Mouse (Mus musculus): ENCODE results near the gene Hist1h2ab. TPM values are rescaled to one million over a fixed set of nuclear protein-coding genes. Genes with fewer than 3 reads are reported as not detected.

Gene Hist1h2ab
- total RNA-seq, 2 experiments from 2014 or later = 28.1 to 3,405 TPM

- no peak for ATAC-seq (replicated peaks; ENCODE audit: poor library complexity)
Observed at GRCm38 (mm10) chr13:23737091-23737490, 13.8 kb upstream of the Hist1h2ab start.

- ATAC-seq (replicated peaks; ENCODE audit: poor library complexity) = no peak
Observed at GRCm38 (mm10) chr13:23738041-23738440, 12.9 kb upstream of the Hist1h2ab start.

GRCm38 (mm10) chr13:23738677-23739068 is 12.3 kb upstream of the Hist1h2ab start, which contains the start of gene Hist1h1c:
TSS of gene Hist1h1c (plus strand) at chr13:23738808.
- ATAC-seq (replicated peaks; ENCODE audit: poor library complexity) = peak; percentile 63

- ATAC-seq (replicated peaks; ENCODE audit: poor library complexity) = peak; percentile 62
Observed at GRCm38 (mm10) chr13:23739069-23739921, 11.6 kb upstream of the Hist1h2ab start.

GRCm38 (mm10) chr13:23739922-23740252 is 11.0 kb upstream of the Hist1h2ab start:
- ATAC-seq (replicated peaks; ENCODE audit: poor library complexity) = no peak

- no peak for ATAC-seq (replicated peaks; ENCODE audit: poor library complexity)
Observed at GRCm38 (mm10) chr13:23740256-23740840, 10.6 kb upstream of the Hist1h2ab start.

- no peak for ATAC-seq (replicated peaks; ENCODE audit: poor library complexity)
Observed at GRCm38 (mm10) chr13:23740910-23741309, 10.0 kb upstream of the Hist1h2ab start.

GRCm38 (mm10) chr13:23742007-23742406 is 8.9 kb upstream of the Hist1h2ab start:
- no peak for ATAC-seq (replicated peaks; ENCODE audit: poor library complexity)

GRCm38 (mm10) chr13:23743215-23743614 is 7.7 kb upstream of the Hist1h2ab start:
- ATAC-seq (replicated peaks; ENCODE audit: poor library complexity) = no peak

GRCm38 (mm10) chr13:23743963-23744362 is 7.0 kb upstream of the Hist1h2ab start:
- no peak for ATAC-seq (replicated peaks; ENCODE audit: poor library complexity)

GRCm38 (mm10) chr13:23744421-23745380 is 6.2 kb upstream of the Hist1h2ab start:
- no peak for ATAC-seq (replicated peaks; ENCODE audit: poor library complexity)

- peak; percentile 54 for ATAC-seq (replicated peaks; ENCODE audit: poor library complexity)
Observed at GRCm38 (mm10) chr13:23745381-23746161, 5.4 kb upstream of the Hist1h2ab start, which contains the start of gene Hist1h3c. TSS of gene Hist1h3c (minus strand) at chr13:23745602.

GRCm38 (mm10) chr13:23746201-23747080 is 4.5 kb upstream of the Hist1h2ab start, which contains the start of gene Hist1h2bb:
TSS of gene Hist1h2bb (plus strand) at chr13:23746734.
- ATAC-seq (replicated peaks; ENCODE audit: poor library complexity) = peak; percentile 66

GRCm38 (mm10) chr13:23747081-23747891 is 3.6 kb upstream of the Hist1h2ab start:
- 0 out of 2 replicates have a peak, but pooled peaks have one; percentile 1 for ATAC-seq (replicated peaks; ENCODE audit: poor library complexity)

- no peak for ATAC-seq (replicated peaks; ENCODE audit: poor library complexity)
Observed at GRCm38 (mm10) chr13:23747892-23748288, 3.0 kb upstream of the Hist1h2ab start.

GRCm38 (mm10) chr13:23749563-23750121 is 1.3 kb upstream of the Hist1h2ab start:
- no peak for ATAC-seq (replicated peaks; ENCODE audit: poor library complexity)

GRCm38 (mm10) chr13:23751478-23751956 is 591 bp downstream of the Hist1h2ab start:
- peak; percentile 13 for ATAC-seq (replicated peaks; ENCODE audit: poor library complexity)

All from megakaryocyte progenitor cell, adult 5-6 weeks (primary cell).